ENCODE assay signal across 8 mouse cellular contexts in the genomic region with DNA sequence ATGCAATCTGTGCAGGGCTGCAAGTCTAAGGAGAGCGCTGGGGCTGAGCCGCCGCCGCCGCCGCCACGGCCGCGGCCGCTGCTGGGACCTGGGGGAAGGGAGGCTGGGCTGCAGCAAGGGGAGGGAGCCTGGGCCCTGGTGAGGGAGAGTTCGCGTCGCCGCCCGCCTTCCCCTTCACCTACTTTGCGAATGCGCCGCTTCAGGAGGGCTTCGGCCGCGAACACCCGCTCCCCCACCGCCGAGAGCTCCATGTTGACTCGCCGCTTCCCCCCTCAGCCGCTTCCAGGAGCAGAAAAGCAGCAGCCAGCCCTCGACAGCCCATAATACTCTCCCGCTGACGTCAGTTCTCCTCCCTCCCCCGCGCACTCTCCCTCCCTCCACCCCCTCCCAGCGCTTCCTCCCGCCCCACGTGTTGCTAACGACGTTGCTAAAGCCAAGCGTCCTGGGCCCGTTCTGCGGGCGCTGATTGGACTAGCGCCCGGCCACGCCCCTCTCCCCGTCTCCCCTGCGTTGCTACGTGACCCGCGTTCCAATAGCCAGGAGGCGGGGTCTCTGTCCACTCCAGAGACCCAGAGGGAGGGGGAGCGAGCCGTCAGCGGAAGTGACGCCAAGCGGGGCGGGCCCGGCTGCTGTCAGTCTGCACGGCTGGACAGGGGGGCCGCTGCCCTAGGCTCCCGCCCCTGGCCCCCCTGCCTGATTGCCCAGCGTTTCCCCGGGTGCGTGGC. TPM values are rescaled to one million over a fixed set of nuclear protein-coding genes. Genes with fewer than 3 reads are reported as not detected.
DNase-seq lines count a peak whose midpoint lies in the region; ATAC-seq and TF ChIP-seq lines count a peak whose summit lies in the region.

Gene Cbx8 (minus strand): TSS at position 370 of the 725 bp plus-strand sequence.

- under 1% methylated on average over 63 of the region's 63 CpGs for WGBS in bone marrow, adult 2 months
- under 1% methylated on average over 60 of the region's 63 CpGs for WGBS in embryonic facial prominence, embryonic 15.5 days
- WGBS in kidney, embryonic 14.5 days, result under 1% methylated on average over 58 of the region's 63 CpGs
- under 1% methylated on average over 57 of the region's 63 CpGs for WGBS in limb, embryonic 15.5 days

- peak; percentile 100 for DNase-seq in 416B (ENCODE audit: low read depth)
- peak; percentile 99 for DNase-seq in heart, adult 9 months (ENCODE audit: low spot score in 2 of 2)
- peak; percentile 96 to 97 for DNase-seq in monocyte, adult 2 months (ENCODE audit: low read depth in 1 of 2, low spot score in 2 of 2)
- DNase-seq in spleen, postnatal 36 days (ENCODE audit: low spot score in 2 of 2), result peak; percentile 99

- peak within 1 kb of the TSS; percentile 99 for H3K4me2 ChIP-seq in embryonic facial prominence, embryonic 15.5 days (replicated peaks)
- peak within 1 kb of the TSS; percentile 99 for H3K4me2 ChIP-seq in kidney, embryonic 14.5 days (replicated peaks; ENCODE audit: low read depth, low read length)
- H3K4me2 ChIP-seq in limb, embryonic 15.5 days, result peak within 1 kb of the TSS; percentile 99

- H3K27me3 ChIP-seq in embryonic facial prominence, embryonic 15.5 days, result peaks cover 68% of the 10 kb centered on the region
- H3K27me3 ChIP-seq in kidney, embryonic 14.5 days (ENCODE audit: control insufficient read depth, insufficient read depth, low read length), result peaks cover 74% of the 10 kb centered on the region
- H3K27me3 ChIP-seq in limb, embryonic 15.5 days, result peaks cover 65% of the 10 kb centered on the region

- ATAC-seq in embryonic facial prominence, embryonic 15.5 days (ENCODE audit: insufficient number of reproducible peaks, low FRiP score, low TSS enrichment, low read depth), result peak; percentile 95
- ATAC-seq in kidney, embryonic 14.5 days (ENCODE audit: low FRiP score, low TSS enrichment), result peak; percentile 93
- peak; percentile 94 for ATAC-seq in limb, embryonic 15.5 days (ENCODE audit: insufficient number of reproducible peaks, low FRiP score, low TSS enrichment, low read depth)

- peak; percentile 59 for TF ChIP-seq POLR2A in bone marrow, adult 2 months (IDR thresholded peaks at IDR 0.05; ENCODE audit: borderline replicate concordance, control insufficient read depth, low read depth, low read length)

- H3K4me3 ChIP-seq in bone marrow, adult 2 months (replicated peaks; ENCODE audit: control insufficient read depth, low read depth, low read length), result peak within 1 kb of the TSS; percentile 90
- H3K4me3 ChIP-seq in embryonic facial prominence, embryonic 15.5 days (replicated peaks), result peak within 1 kb of the TSS; percentile 75
- peak within 1 kb of the TSS; percentile 77 for H3K4me3 ChIP-seq in kidney, embryonic 14.5 days (ENCODE audit: low read length)
- H3K4me3 ChIP-seq in limb, embryonic 15.5 days, result peak within 1 kb of the TSS; percentile 80

- no peaks in the 10 kb centered on the region; the same call in 1 of the 2 replicates for H3K4me1 ChIP-seq in bone marrow, adult 2 months (ENCODE audit: control insufficient read depth, insufficient read depth, low read length)
- peaks cover 81% of the 10 kb centered on the region for H3K4me1 ChIP-seq in embryonic facial prominence, embryonic 15.5 days
- peaks cover 34% of the 10 kb centered on the region for H3K4me1 ChIP-seq in kidney, embryonic 14.5 days (ENCODE audit: control insufficient read depth, insufficient read depth, low read length)
- peaks cover 81% of the 10 kb centered on the region for H3K4me1 ChIP-seq in limb, embryonic 15.5 days

- peaks cover 8% of the 10 kb centered on the region for H3K36me3 ChIP-seq in embryonic facial prominence, embryonic 15.5 days
- H3K36me3 ChIP-seq in kidney, embryonic 14.5 days (ENCODE audit: control insufficient read depth, insufficient read depth, low read length), result 0 out of 2 replicates have a peak, but pooled peaks cover 4% of the 10 kb centered on the region
- peaks cover 8% of the 10 kb centered on the region for H3K36me3 ChIP-seq in limb, embryonic 15.5 days

- no peak for TF ChIP-seq CTCF in bone marrow, adult 2 months (IDR thresholded peaks at IDR 0.05; ENCODE audit: control insufficient read depth, insufficient read depth, low read length)

- no peaks in the 10 kb centered on the region for H3K9me3 ChIP-seq in embryonic facial prominence, embryonic 15.5 days (replicated peaks)
- H3K9me3 ChIP-seq in kidney, embryonic 14.5 days (ENCODE audit: control insufficient read depth, low read length), result no peaks in the 10 kb centered on the region
- H3K9me3 ChIP-seq in limb, embryonic 15.5 days, result no peaks in the 10 kb centered on the region

- H3K27ac ChIP-seq in bone marrow, adult 2 months (ENCODE audit: control insufficient read depth, insufficient read depth, low read depth, low read length, poor library complexity), result peak within 1 kb of the TSS; percentile 90
- H3K27ac ChIP-seq in embryonic facial prominence, embryonic 15.5 days (replicated peaks), result peak within 1 kb of the TSS; percentile 88
- H3K27ac ChIP-seq in kidney, embryonic 14.5 days (ENCODE audit: low read depth, low read length), result peak within 1 kb of the TSS; percentile 62
- H3K27ac ChIP-seq in limb, embryonic 15.5 days, result peak within 1 kb of the TSS; percentile 90

- peak within 1 kb of the TSS; percentile 72 for H3K9ac ChIP-seq in embryonic facial prominence, embryonic 15.5 days
- peak within 1 kb of the TSS; percentile 83 for H3K9ac ChIP-seq in kidney, embryonic 14.5 days (ENCODE audit: low read depth, low read length)
- peak within 1 kb of the TSS; percentile 76 for H3K9ac ChIP-seq in limb, embryonic 15.5 days

RNA-seq across cellular contexts. Expression of gene Cbx8, which starts in this region (rescaled TPM):
- 3.3 and 7.4 TPM in 2 replicates for polyA plus RNA-seq in bone marrow, adult 2 months (2011; ENCODE audit: insufficient read depth, insufficient read length, low replicate concordance, missing spikeins)
- polyA plus RNA-seq in embryonic facial prominence, embryonic 15.5 days (2015; fragmentation: Nextera tagmentation; extraction: Ambion mirVana), result 9.2 and 10.3 TPM in 2 replicates
- polyA plus RNA-seq in kidney, embryonic 14.5 days (2014; fragmentation: Nextera tagmentation; extraction: Ambion mirVana), result 7.8 and 10.9 TPM in 2 replicates
- 8.9 and 9.6 TPM in 2 replicates for polyA plus RNA-seq in limb, embryonic 15.5 days (2015; fragmentation: Nextera tagmentation; extraction: Ambion mirVana)

Comparison
In these comparisons a context has a peak if more than half of its experiments do, and no peak if none do; other contexts are left out.
1. Peak in every context shown above with its lines: DNase-seq, ATAC-seq, H3K4me3 ChIP-seq and H3K27ac ChIP-seq.